Mouse (Mus musculus) MEL (cell line): ENCODE results near the gene Pip5k1a.

Experiments
- CHD2 ChIP-seq: IDR thresholded peaks from 2 replicates; pipeline ENCODE4 v1.6.1; 2011; ENCODE audit warnings: low read length, improper control_type of control experiment
- CTCF ChIP-seq, 3 experiments: IDR thresholded peaks in 2 of 3; conservative IDR thresholded peaks in 1 of 3; 2 replicates each; pipeline ENCODE4 v1.5.1; 2011 to 2012; ENCODE audit warnings: low read length in 3 of 3, low read depth in 2 of 3, mild to moderate bottlenecking in 2 of 3, improper control_type of control experiment in 1 of 3, inconsistent platforms in 1 of 3, mixed read lengths in 1 of 3, moderate library complexity in 1 of 3; ENCODE audit not compliant: control insufficient read depth in 1 of 3, insufficient read depth in 1 of 3, poor library complexity in 1 of 3, severe bottlenecking in 1 of 3
- EP300 ChIP-seq, 2 experiments: IDR thresholded peaks; 2 replicates each; pipeline ENCODE4 v1.6.1; 2011; ENCODE audit warnings: improper control_type of control experiment in 2 of 2, low read length in 2 of 2, low read depth in 1 of 2, mild to moderate bottlenecking in 1 of 2
- GATA1 ChIP-seq: IDR thresholded peaks from 2 replicates; pipeline ENCODE4 v1.6.1; 2011; ENCODE audit warnings: low read depth, low read length, improper control_type of control experiment
- JUND ChIP-seq: IDR thresholded peaks from 2 replicates; pipeline ENCODE4 v1.6.1; 2011; ENCODE audit warnings: low read depth, mild to moderate bottlenecking, improper control_type of control experiment, low read length
- MAX ChIP-seq: IDR thresholded peaks from 2 replicates; pipeline ENCODE4 v1.6.1; 2011; ENCODE audit warnings: low read length, improper control_type of control experiment
- POLR2A ChIP-seq, 2 experiments: IDR thresholded peaks; 2 replicates each; pipeline ENCODE4 v1.6.1; 2011 to 2012; ENCODE audit warnings: low read length in 2 of 2, mild to moderate bottlenecking in 2 of 2, control low read depth in 1 of 2, improper control_type of control experiment in 1 of 2, low read depth in 1 of 2, moderate library complexity in 1 of 2; ENCODE audit not compliant: control insufficient read depth in 1 of 2, insufficient read depth in 1 of 2, poor library complexity in 1 of 2
- RAD21 ChIP-seq: IDR thresholded peaks from 2 replicates; pipeline ENCODE4 v1.6.1; 2011; ENCODE audit warnings: mild to moderate bottlenecking, low read depth, low read length, improper control_type of control experiment
- SMC3 ChIP-seq: IDR thresholded peaks from 2 replicates; pipeline ENCODE4 v1.6.1; 2011; ENCODE audit warnings: low read depth, low read length, improper control_type of control experiment
- TBP ChIP-seq: IDR thresholded peaks from 2 replicates; pipeline ENCODE4 v1.8.0; 2011; ENCODE audit warnings: low read depth, low read length, improper control_type of control experiment
- TCF12 ChIP-seq: IDR thresholded peaks from 2 replicates; pipeline ENCODE4 v1.6.1; 2014; ENCODE audit warnings: low read depth, mild to moderate bottlenecking, inconsistent platforms, low read length, improper control_type of control experiment, moderate library complexity
- ZKSCAN1 ChIP-seq: IDR thresholded peaks from 2 replicates; pipeline ENCODE4 v1.6.1; 2012; ENCODE audit warnings: low read depth, mild to moderate bottlenecking, inconsistent platforms, low read length, improper control_type of control experiment, moderate library complexity

DNA sequence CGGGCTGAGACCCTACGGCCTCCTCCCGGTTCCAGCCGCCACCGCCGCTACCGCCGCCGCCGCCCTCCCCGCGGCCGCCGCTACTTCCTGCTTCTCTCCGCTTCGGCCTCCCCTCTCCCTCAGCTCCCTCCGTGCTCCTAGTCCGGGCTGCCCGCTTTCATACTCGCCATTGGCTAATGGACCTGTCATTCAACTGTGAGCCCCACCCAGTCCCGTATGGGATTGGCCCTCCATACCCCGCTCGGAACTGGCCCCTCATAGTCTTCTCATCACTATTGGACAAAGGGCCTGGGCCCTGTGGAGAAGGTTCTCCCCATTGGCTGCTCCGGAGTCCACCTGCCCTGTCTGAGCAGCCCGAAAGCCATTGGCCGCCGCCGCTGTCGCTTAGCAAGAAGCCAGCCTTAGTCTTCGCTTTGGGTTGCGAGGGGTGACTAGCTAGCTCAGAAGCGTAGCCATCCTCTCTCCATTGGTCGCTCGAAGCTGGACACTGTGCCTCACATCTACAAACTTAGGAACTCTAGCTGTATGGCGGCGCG, 91.3 kb downstream of the Pip5k1a start, which contains the start of gene Zfp687:
- no peak for TF ChIP-seq RAD21
- TF ChIP-seq ZKSCAN1: no peak
- TF ChIP-seq EP300 (IDR thresholded peaks at IDR 0.05; ENCODE audit: low read depth in 1 of 2, low read length in 2 of 2): no peak
- peak; percentile 83 to 94 for TF ChIP-seq POLR2A (IDR thresholded peaks at IDR 0.05; ENCODE audit: control insufficient read depth in 1 of 2, insufficient read depth in 1 of 2, low read depth in 1 of 2, low read length in 2 of 2, poor library complexity in 1 of 2)
- TF ChIP-seq CTCF (IDR thresholded peaks at IDR 0.05 in 2 of 3, conservative IDR thresholded peaks at IDR 0.05 in 1 of 3; ENCODE audit: control insufficient read depth in 1 of 3, insufficient read depth in 1 of 3, low read depth in 2 of 3, low read length in 3 of 3, poor library complexity in 1 of 3, severe bottlenecking in 1 of 3): 0 out of 6 replicates have a peak, but pooled peaks of 1 of the 3 experiments have one; percentile 2
- TF ChIP-seq SMC3: no peak
- TF ChIP-seq TCF12: no peak
- TF ChIP-seq GATA1: no peak
- no peak; the same call in 1 of the 2 replicates for TF ChIP-seq TBP
- no peak for TF ChIP-seq JUND
- TF ChIP-seq MAX: no peak
- peak; percentile 93 for TF ChIP-seq CHD2
